14 mouse cellular contexts compared by ENCODE assay signal in genomic region chr10:120401787-120402186, GRCm38 (mm10).
DNase-seq lines count a peak whose midpoint lies in the region; ATAC-seq lines count a peak whose summit lies in the region.
"Had no signal": no experiment of that assay in that cellular context is flagged by ENCODE, and none has a peak within 500 bp of the region (broad histone marks: within the 10 kb centered on the region; RNA-seq: fewer than 3 reads in every experiment).

No protein-coding gene starts in this region.

- no peak overlapping the region for H3K9ac ChIP-seq in intestine, embryonic 16.5 days (ENCODE audit: low read depth, low read length)
- H3K9ac ChIP-seq in intestine, embryonic 15.5 days = no peak overlapping the region
- no peak overlapping the region for H3K9ac ChIP-seq in embryonic facial prominence, embryonic 14.5 days (ENCODE audit: low read depth, low read length)
- no peak overlapping the region for H3K9ac ChIP-seq in stomach, embryonic 14.5 days (replicated peaks; ENCODE audit: low read depth, low read length)
- H3K9ac ChIP-seq: limb, embryonic 13.5 days; neural tube, embryonic 13.5 days had no signal

- no peak overlapping the region for H3K4me2 ChIP-seq in intestine, embryonic 16.5 days (ENCODE audit: low read depth, low read length)
- no peak overlapping the region for H3K4me2 ChIP-seq in intestine, embryonic 15.5 days (replicated peaks)
- H3K4me2 ChIP-seq in embryonic facial prominence, embryonic 14.5 days (ENCODE audit: low read depth, low read length) = no peak overlapping the region; the same call in 1 of the 2 replicates
- no peak overlapping the region for H3K4me2 ChIP-seq in stomach, embryonic 14.5 days (replicated peaks; ENCODE audit: low read depth, low read length)
- H3K4me2 ChIP-seq: limb, embryonic 13.5 days; neural tube, embryonic 13.5 days had no signal

- H3K4me3 ChIP-seq in intestine, embryonic 16.5 days (ENCODE audit: low read length) = no peak overlapping the region
- no peak overlapping the region for H3K4me3 ChIP-seq in intestine, embryonic 15.5 days (replicated peaks)
- no peak overlapping the region for H3K4me3 ChIP-seq in embryonic facial prominence, embryonic 14.5 days (ENCODE audit: low read depth, low read length)
- no peak overlapping the region for H3K4me3 ChIP-seq in stomach, embryonic 14.5 days (ENCODE audit: low read depth, low read length)
- H3K4me3 ChIP-seq: limb, embryonic 13.5 days; neural tube, embryonic 13.5 days had no signal

- 40% methylated on average over 8 of the region's 8 CpGs for WGBS in intestine, embryonic 16.5 days
- WGBS in intestine, embryonic 15.5 days = 50% methylated on average over 8 of the region's 8 CpGs
- WGBS in embryonic facial prominence, embryonic 14.5 days = 42% methylated on average over 8 of the region's 8 CpGs
- 49% methylated on average over 8 of the region's 8 CpGs for WGBS in stomach, embryonic 14.5 days

- DNase-seq in R1 (ENCODE audit: low read depth, low spot score) = peak; percentile 61
- peak; percentile 81 for DNase-seq in embryonic facial prominence, embryonic 14.5 days (ENCODE audit: low spot score)
- DNase-seq in embryo, embryonic 10 days (ENCODE audit: low spot score) = no peak
- no peak for DNase-seq in thymus, postnatal 0 days (ENCODE audit: low spot score)
- DNase-seq: cerebellum, adult 9-11 months; kidney, postnatal 4 days; layer of hippocampus, postnatal 36 days had no signal

- no peaks in the 10 kb centered on the region for H3K27me3 ChIP-seq in intestine, embryonic 16.5 days (replicated peaks; ENCODE audit: control insufficient read depth, insufficient read depth, low read length)
- H3K27me3 ChIP-seq in intestine, embryonic 15.5 days (replicated peaks) = no peaks in the 10 kb centered on the region
- no peaks in the 10 kb centered on the region for H3K27me3 ChIP-seq in embryonic facial prominence, embryonic 14.5 days (replicated peaks; ENCODE audit: control insufficient read depth, insufficient read depth, low read length)
- no peaks in the 10 kb centered on the region for H3K27me3 ChIP-seq in stomach, embryonic 14.5 days (ENCODE audit: control insufficient read depth, insufficient read depth, low read length)
- H3K27me3 ChIP-seq: limb, embryonic 13.5 days had no signal

- no peaks in the 10 kb centered on the region for H3K36me3 ChIP-seq in intestine, embryonic 16.5 days (ENCODE audit: control insufficient read depth, insufficient read depth, low read length)
- H3K36me3 ChIP-seq in intestine, embryonic 15.5 days = no peaks in the 10 kb centered on the region
- no peaks in the 10 kb centered on the region for H3K36me3 ChIP-seq in embryonic facial prominence, embryonic 14.5 days (ENCODE audit: control insufficient read depth, insufficient read depth, low read length)
- peaks cover 13% of the 10 kb centered on the region; the same call in 1 of the 2 replicates for H3K36me3 ChIP-seq in stomach, embryonic 14.5 days (ENCODE audit: control insufficient read depth, insufficient read depth, low read length)
- H3K36me3 ChIP-seq: neural tube, embryonic 13.5 days had no signal

- H3K9me3 ChIP-seq in intestine, embryonic 16.5 days (ENCODE audit: control insufficient read depth, low read length) = no peaks in the 10 kb centered on the region
- no peaks in the 10 kb centered on the region for H3K9me3 ChIP-seq in intestine, embryonic 15.5 days
- no peaks in the 10 kb centered on the region for H3K9me3 ChIP-seq in embryonic facial prominence, embryonic 14.5 days (ENCODE audit: control insufficient read depth, low read length)
- H3K9me3 ChIP-seq in stomach, embryonic 14.5 days (ENCODE audit: control insufficient read depth, low read depth, low read length) = no peaks in the 10 kb centered on the region
- H3K9me3 ChIP-seq: limb, embryonic 13.5 days; neural tube, embryonic 13.5 days had no signal

- ATAC-seq in intestine, embryonic 16.5 days = no peak
- ATAC-seq in intestine, embryonic 15.5 days = no peak
- ATAC-seq in embryonic facial prominence, embryonic 14.5 days (ENCODE audit: low read depth) = no peak; the same call in 1 of the 2 replicates
- no peak for ATAC-seq in stomach, embryonic 14.5 days (ENCODE audit: insufficient number of reproducible peaks, insufficient read depth, low FRiP score, low read depth)
- ATAC-seq: CD4-positive, CD25-positive, alpha-beta regulatory T cell, adult 4 months; inflammation-experienced regulatory T-cells, adult 6 months had no signal

- H3K4me1 ChIP-seq in intestine, embryonic 16.5 days (ENCODE audit: control insufficient read depth, insufficient read depth, low read length) = peaks cover 50% of the 10 kb centered on the region
- peaks cover 42% of the 10 kb centered on the region for H3K4me1 ChIP-seq in intestine, embryonic 15.5 days (replicated peaks)
- peaks cover 45% of the 10 kb centered on the region for H3K4me1 ChIP-seq in embryonic facial prominence, embryonic 14.5 days (ENCODE audit: control insufficient read depth, insufficient read depth, low read length)
- H3K4me1 ChIP-seq in stomach, embryonic 14.5 days (ENCODE audit: control insufficient read depth, insufficient read depth, low read length) = peaks cover 46% of the 10 kb centered on the region

- peak overlapping the region; percentile 46; the same call in 1 of the 2 replicates for H3K27ac ChIP-seq in intestine, embryonic 16.5 days (ENCODE audit: low read length)
- H3K27ac ChIP-seq in intestine, embryonic 15.5 days = no peak overlapping the region
- 0 out of 2 replicates have a peak overlapping the region, but pooled peaks have one; percentile 35 for H3K27ac ChIP-seq in embryonic facial prominence, embryonic 14.5 days (replicated peaks; ENCODE audit: low read depth, low read length)
- 0 out of 2 replicates have a peak overlapping the region, but pooled peaks have one; percentile 30 for H3K27ac ChIP-seq in stomach, embryonic 14.5 days (ENCODE audit: low read length)
- H3K27ac ChIP-seq: limb, embryonic 13.5 days; neural tube, embryonic 13.5 days had no signal

Comparison
In these comparisons a context has a peak if more than half of its experiments do, and no peak if none do; other contexts are left out.
1. DNase-seq: peak in R1 (single experiment) and embryonic facial prominence, embryonic 14.5 days (single experiment); none in embryo, embryonic 10 days (single experiment) and thymus, postnatal 0 days (single experiment).